Mouse (Mus musculus) liver, adult (tissue): ENCODE results near the gene Nkx6-2.

ENCODE experiments used
- GATA4 ChIP-seq: IDR thresholded peaks from 2 replicates; pipeline ENCODE4 v1.6.1; 2014; ENCODE audit warnings: mild to moderate bottlenecking, low read length; ENCODE audit not compliant: insufficient replicate concordance

Gene Nkx6-2

DNA sequence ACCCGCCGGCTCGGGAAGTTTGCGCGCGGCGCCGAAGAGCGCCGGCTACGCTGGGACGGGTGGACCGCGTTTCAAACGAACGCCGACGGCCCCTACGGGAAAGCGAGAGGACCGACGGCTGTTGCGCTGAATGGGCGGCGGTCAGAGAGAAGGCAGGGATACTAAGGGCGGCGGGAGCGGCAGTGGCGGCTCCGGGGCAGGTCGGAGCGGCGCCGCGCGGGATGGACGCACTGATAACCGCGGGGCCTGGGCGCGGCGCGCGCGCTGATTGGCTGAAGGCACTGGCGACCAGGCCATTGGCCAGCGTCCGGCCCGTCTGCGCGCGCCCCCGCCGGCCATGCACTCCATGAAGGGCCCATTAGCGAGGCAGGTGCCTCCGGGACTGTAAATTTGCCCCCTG, at the start of gene Nkx6-2:
TSS of gene Nkx6-2 (minus strand) at position 203 of the 400 bp plus-strand sequence.
- no peak; the same call in 1 of the 2 replicates for TF ChIP-seq GATA4

DNA sequence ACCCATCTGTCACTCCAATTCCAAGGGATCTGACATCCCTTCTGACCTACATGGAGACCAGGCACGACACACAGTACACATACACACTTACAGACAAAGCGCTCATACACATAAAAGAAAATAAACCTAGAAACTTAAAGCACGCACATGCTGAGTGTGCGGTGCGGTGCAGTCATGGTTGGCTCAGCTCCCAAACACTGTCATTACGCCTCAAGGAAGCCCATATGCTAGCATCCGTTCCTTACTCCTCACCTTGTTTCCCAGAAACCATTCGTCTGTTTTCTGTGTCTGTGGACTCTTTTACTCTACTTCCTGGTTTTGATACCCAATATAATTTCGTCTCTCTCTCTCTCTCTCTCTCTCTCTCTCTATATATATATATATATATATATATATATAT, 42.6 kb upstream of the Nkx6-2 start:
- TF ChIP-seq GATA4 = no peak

DNA sequence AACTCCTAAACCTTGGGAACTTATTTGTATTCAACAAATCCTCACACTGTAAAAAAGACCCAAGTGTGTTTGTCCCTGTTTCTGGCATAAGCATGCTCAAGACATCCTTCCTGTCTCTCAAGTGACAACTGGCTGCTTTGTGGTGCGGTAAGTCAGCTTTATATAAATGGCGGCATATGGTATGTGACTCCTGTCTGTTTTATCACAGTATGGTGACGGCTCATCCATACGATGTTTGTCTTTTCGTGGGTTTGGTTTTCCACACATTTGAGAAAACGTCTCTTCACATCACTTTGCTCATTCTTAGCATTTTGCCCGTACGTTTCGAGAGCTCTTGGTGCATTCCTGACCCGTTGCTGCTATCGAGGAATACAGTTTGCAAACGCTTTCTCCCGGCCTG, 40.0 kb upstream of the Nkx6-2 start:
- TF ChIP-seq GATA4 = no peak

DNA sequence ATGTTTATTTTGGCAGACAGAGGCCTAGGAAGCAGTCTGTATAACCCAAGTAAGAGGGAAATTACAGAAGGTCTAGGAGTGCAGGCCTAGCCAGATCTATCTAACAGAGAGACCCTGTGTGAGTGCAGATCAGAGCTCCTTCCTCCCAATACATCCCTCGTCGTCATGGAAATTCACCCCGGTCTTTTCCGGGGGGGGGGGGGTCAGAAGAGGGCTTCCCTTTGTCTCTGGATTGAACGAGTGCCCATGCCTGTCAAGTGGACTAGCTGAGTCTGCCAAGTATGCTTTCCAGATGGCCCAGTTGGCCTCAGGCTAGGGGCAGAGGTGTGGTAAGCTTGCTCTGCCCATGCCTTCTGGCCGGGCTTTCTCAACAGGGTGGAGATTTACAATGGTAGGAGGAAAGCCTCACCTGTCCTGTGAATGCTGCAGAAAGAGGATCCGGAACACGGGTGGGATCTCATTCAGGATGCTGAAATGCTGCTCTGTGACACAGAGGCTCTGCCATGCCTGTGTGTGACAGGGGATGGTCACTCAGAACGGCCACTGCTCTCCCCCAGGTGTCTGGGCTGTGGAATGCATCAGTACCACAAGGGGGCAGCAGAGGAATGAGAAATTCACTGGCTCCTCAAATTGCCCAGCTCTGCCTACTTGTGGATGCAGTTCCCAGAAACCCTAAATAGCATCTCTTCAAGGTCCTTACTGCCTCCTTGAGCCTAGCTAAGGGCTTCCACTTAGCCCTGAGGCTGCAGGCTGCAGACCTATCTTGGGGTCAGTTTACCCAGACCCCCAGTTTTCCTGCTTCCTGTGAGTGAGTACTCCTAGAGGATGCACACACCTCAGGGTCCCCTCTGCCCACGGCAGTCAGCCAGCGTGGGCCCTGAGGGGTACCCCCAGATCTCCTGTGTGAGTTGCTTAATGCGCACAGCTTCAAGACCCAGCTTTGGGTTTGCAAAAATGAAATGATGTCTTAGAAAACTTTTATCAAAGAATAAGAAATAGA, 33.5 kb upstream of the Nkx6-2 start:
- TF ChIP-seq GATA4 = no peak

DNA sequence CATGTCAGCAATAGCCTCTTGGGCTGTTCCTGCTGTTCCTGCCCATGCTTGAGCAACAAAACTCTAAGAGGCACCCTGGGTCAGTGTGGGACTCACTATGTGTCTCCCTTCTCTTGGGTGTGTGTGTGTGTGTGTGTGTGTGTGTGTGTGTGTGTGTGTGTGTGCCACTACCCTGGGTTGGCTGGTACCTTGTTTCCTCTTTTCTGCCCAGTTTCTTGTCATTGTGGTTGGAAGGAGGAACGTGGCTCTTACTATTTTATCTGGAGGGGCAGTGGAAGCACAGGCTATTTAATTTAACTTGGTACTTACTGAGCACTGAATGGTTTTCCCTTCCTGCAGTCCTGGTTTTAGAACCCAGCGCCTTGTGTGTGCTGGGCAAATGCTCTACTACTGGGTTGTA, 27.7 kb upstream of the Nkx6-2 start:
- no peak for TF ChIP-seq GATA4

DNA sequence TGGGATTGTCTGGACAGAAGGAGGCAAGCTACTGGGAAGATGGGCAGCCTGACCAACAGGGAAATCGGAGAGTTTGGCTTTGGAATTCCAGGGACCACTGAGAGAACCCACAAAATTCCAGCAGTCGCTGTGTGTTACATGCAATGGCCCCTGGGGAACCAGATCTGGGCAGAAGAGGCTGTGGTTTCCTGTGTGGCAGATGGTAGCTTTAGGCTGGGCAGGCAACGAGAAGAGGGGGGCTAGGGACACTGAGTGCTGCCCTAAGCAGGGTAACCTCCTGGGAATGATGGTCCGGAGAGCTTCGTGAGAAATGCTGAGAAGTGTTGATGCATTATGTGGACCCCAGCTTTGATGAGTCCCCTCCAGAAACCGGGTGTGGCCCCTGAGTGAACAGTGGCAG, 13.3 kb upstream of the Nkx6-2 start:
- no peak for TF ChIP-seq GATA4

DNA sequence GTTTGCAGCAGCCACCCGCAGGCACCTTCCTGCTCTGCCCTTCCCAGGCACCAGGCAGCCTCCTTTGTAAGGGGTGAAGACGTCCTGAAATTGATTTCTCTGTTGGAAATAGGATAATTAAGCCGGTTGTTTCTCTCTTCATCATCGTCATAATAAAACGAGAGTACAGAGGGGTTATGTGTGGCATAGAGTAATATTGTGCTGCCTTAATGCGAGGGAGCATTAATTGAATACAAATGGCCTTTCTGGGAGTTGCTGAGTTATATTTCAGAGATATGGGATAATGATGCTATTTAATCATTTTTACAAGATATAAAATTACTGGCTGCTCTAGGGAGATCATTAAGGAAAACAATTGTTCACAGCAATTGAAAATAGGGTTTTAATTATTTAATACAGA, 12.7 kb upstream of the Nkx6-2 start:
- no peak for TF ChIP-seq GATA4

DNA sequence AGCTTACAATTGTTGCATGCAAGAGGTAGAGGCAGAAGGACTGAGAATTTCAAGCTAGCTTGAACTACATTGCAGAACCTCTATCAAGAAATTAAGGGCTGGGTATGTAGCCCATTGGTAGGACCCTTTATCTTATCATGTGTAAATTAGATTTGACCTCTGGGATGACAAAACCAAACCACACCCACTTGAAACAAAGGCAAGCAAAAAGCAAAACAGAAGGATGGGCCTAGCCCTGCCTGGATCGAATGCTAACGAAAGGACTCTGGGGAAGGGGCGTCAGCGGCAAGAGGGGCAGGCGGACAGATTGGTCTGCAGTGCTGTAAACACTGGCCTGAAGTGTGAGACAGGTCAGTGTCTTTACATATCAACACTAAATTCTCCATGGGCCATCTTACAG, 8.7 kb upstream of the Nkx6-2 start:
- no peak for TF ChIP-seq GATA4

DNA sequence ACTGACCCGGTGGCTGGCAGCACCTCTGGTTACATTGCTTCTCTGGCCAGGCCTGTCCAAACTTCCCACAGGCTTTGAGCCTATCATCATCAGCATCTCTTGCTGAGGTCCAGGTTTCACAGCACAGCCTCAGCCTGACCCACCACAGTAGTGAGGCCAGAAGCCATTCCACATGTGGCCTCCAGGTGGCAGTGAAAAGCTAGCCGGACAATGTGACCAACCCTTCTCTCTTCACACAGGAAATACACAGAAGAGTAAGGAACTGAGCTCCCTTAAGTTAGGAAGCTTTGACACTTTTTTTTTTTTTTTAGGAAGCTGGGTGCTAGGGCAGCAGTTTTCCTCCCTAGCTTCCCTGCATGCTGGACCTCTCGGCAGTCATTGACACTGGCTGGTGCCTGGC, 7.7 kb upstream of the Nkx6-2 start:
- TF ChIP-seq GATA4 = no peak

DNA sequence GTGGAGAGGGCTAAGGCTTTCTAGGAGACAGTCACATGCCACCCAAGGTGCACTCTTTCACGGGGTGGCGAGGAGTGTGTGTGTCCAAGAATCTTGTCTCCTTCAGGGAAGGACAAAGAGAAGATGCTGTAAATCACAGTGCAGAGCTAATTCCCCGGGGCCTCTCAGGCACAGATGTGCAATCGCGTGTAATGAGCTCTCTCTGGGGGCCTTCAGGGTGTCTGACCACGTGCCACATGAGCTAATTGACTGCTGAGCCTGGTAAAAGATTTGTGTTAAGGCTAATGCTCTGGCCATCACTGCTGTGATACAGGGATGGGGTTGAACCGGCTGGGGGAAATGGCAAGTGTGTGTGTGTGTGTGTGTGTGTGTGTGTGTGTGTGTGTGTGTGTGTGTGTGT, 5.3 kb upstream of the Nkx6-2 start:
- no peak for TF ChIP-seq GATA4

DNA sequence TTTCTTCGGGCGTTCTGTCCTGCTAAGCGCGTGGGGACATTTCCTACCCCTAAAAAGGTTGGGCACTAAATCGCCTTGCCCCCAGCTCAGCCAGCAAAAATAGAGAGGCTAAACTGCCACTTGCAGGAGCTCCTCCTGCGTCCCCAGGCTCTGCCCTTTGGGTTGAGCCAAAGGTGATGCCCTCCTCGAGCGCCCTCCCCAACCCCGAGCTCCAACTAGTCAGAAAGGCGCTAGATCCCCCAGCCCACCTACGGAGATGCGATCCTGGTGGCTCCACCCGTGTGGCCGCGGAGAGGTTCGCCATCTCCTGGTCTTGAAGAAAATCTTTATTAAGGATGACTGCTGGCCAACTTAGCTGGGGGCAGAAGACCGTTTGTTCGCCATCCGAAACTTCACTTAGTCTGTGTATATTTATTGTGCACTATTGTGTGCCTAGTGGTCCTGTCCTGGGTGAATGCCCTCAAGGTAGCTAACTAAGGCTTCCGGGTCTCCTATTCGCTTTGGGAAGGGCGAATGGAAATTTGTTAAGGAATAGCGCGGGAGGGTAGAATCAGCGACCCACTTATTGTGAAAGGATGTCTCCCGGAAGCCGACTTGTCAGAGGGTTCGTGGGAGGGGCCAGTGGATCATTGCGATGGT, 2.7 kb upstream of the Nkx6-2 start:
- TF ChIP-seq GATA4 = no peak

DNA sequence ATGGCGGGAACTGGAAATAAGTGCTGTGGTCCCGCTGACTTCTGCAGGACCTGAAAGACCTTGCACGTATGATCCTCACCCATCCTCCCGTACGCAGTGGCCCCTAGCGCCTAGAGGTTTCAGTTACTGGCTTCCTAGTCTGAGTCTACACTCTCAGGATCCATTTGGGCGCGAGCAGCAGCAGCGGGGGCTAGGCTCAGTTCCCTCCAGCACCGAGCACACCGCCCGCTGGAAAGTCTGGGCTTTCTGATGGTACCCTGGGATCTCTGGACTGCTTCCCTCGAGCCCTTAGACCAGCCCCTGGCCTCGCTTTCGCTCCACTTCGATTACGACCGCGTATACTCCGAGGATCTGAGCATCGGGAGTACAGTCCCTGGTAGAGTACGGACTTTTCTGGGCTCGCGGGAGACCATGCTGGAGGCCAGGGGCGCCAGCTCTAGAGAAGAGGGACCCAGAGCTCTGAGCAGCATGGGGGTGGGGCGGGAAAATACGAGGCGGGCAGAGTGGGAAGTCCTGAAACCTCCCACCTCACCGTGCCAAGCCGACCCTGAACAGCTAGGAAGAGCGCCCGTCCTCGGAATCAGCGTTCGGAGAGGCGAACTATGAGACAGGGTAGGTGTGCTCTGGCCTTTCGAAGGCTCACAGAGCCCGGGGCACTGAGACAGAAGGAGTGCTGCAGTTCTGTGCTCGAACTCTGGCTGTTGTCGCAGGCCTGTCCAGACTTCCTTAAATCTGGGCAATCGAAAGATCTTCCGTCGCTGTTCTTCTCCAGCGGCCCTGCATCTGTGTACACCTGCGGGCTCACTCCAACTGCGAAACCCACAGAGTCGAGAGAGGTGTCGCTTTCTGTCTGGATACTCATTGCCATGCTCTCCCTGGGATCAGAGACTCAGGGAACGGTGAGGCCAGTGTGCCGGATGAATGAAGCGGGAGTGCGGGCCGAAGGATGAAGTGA, 1.9 kb upstream of the Nkx6-2 start:
- TF ChIP-seq GATA4 = no peak

DNA sequence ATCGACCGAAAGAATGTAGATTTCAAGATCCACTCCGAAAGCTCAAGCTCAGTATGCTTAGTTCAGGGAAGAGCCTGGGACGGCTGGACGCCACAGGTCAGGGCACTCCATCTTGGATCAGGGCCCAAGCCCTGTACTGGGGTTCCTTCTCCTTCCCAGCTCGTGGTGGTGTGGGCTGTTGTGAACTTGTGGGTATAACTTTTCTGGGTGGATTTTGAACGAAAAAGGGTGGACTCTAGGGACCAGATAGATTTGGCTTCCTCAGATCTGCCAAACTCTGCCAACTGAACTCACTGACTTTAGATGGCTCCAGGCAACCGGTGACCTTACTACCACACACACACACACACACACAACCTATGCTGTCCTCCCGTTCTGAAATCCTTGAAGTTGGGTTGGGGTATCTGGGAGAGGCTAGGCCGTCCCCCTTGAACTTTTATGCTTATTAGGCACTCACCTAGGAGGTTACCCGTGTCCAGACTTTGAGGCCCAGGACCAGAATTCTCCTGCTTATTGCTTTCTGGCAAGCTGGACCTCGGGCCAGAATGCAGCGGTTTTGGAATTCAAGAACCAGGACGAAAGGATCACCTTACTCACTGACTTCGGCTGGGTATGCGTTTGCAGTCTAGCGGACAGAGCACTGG, 619 bp upstream of the Nkx6-2 start:
- TF ChIP-seq GATA4 = no peak

DNA sequence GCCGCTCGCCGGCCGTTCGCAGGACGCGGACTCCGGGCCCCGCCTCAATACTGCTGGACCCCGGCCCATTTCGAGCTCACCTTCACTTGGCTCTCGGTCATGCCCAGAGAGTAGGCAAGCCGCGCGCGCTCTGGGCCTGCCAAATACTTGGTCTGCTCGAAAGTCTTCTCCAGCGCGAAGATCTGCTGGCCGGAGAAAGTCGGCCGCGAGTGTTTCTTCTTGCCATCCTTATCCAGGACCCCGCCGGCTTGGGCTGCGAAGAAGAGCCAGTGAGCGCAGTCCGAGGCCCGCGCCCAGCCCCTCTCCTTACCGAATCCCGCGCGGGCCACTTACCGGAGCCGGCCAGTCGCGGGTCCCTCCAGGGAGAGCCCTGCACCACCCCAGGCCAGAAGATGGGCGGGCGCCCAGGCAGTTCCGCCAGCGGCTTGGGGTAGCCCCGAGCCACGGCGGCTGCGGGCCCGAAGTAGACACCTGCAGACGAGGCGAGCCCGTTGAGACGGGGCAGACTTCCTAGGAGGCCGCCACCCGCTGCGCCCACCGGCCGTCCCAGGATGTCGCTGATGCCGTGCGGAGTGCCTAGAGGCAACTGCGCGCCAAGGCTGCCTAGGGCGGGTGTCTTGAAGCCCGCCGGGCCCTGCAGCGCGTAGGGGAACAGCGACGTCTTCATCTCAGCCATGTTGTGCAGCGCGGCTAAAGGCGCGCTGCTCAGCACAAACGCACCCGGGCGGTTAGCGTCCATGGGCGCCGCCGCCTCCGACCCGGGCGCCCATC, 611 bp downstream of the Nkx6-2 start:
- no peak for TF ChIP-seq GATA4
